Mouse (Mus musculus): ENCODE measurements around the gene Angel1.

The Angel1 gene

GRCm38 (mm10) chr12:86714026-86714425 lies 12.2 kb downstream of the Angel1 start:
- in situ Hi-C loops (cut with MboI; ENCODE audit: unreplicated experiment in 2 of 2): no loop called here

GRCm38 (mm10) chr12:86705843-86706242 lies 20.4 kb downstream of the Angel1 start:
- in situ Hi-C loops (cut with MboI; ENCODE audit: unreplicated experiment in 2 of 2): no loop called here

GRCm38 (mm10) chr12:86702690-86703089 lies 23.6 kb downstream of the Angel1 start:
- in situ Hi-C loops (cut with MboI; ENCODE audit: unreplicated experiment in 2 of 2): no loop called here

- in situ Hi-C loops (cut with MboI; ENCODE audit: unreplicated experiment in 2 of 2): no loop called here
Observed at GRCm38 (mm10) chr12:86701491-86701890, 24.8 kb downstream of the Angel1 start.

- in situ Hi-C loops (cut with MboI; ENCODE audit: unreplicated experiment in 2 of 2): no loop called here
Observed at GRCm38 (mm10) chr12:86700927-86701310, 25.3 kb downstream of the Angel1 start.

GRCm38 (mm10) chr12:86699965-86700926 lies 26.0 kb downstream of the Angel1 start:
- in situ Hi-C loops (cut with MboI; ENCODE audit: unreplicated experiment in 2 of 2): no loop called here

GRCm38 (mm10) chr12:86698537-86698936 lies 27.7 kb downstream of the Angel1 start:
- in situ Hi-C loops (cut with MboI; ENCODE audit: unreplicated experiment in 2 of 2): no loop called here

GRCm38 (mm10) chr12:86697996-86698395 lies 28.3 kb downstream of the Angel1 start:
- in situ Hi-C loops (cut with MboI; ENCODE audit: unreplicated experiment in 2 of 2): no loop called here

GRCm38 (mm10) chr12:86694441-86694840 lies 31.8 kb downstream of the Angel1 start:
- in situ Hi-C loops (cut with MboI; ENCODE audit: unreplicated experiment in 2 of 2): no loop called here

- in situ Hi-C loops (cut with MboI; ENCODE audit: unreplicated experiment in 2 of 2): no loop called here
Observed at GRCm38 (mm10) chr12:86693389-86693788, 32.9 kb downstream of the Angel1 start.

GRCm38 (mm10) chr12:86692471-86693356 lies 33.5 kb downstream of the Angel1 start:
- in situ Hi-C loops (cut with MboI; ENCODE audit: unreplicated experiment in 2 of 2): no loop called here

GRCm38 (mm10) chr12:86690700-86691485 lies 35.4 kb downstream of the Angel1 start:
- in situ Hi-C loops (cut with MboI; ENCODE audit: unreplicated experiment in 2 of 2): no loop called here

- in situ Hi-C loops (cut with MboI; ENCODE audit: unreplicated experiment in 2 of 2): no loop called here
Observed at GRCm38 (mm10) chr12:86688917-86689316, 37.3 kb downstream of the Angel1 start.

- in situ Hi-C loops (cut with MboI; ENCODE audit: unreplicated experiment in 2 of 2): no loop called here
Observed at GRCm38 (mm10) chr12:86687971-86688573, 38.2 kb downstream of the Angel1 start.

GRCm38 (mm10) chr12:86687445-86687955 lies 38.8 kb downstream of the Angel1 start:
- in situ Hi-C loops (cut with MboI; ENCODE audit: unreplicated experiment in 2 of 2): no loop called here

GRCm38 (mm10) chr12:86686551-86687330 lies 39.5 kb downstream of the Angel1 start:
- in situ Hi-C loops (cut with MboI; ENCODE audit: unreplicated experiment in 2 of 2): no loop called here

GRCm38 (mm10) chr12:86685275-86685674 lies 41.0 kb downstream of the Angel1 start:
- in situ Hi-C loops (cut with MboI; ENCODE audit: unreplicated experiment in 2 of 2): no loop called here

GRCm38 (mm10) chr12:86683698-86684097 lies 42.6 kb downstream of the Angel1 start:
- in situ Hi-C loops (cut with MboI; ENCODE audit: unreplicated experiment in 2 of 2): no loop called here

GRCm38 (mm10) chr12:86682178-86682577 lies 44.1 kb downstream of the Angel1 start:
- in situ Hi-C loops (cut with MboI; ENCODE audit: unreplicated experiment in 2 of 2): no loop called here

Data from v-Abl transformed pro-B cells (cell line).